Mouse (Mus musculus): Measurements from ENCODE around the gene Mrpl12. TPM values are rescaled to one million over a fixed set of nuclear protein-coding genes. Genes with fewer than 3 reads are reported as not detected.
A peak's percentile ranks its signal among the peaks of the same experiment; 100 is the strongest.

Gene Mrpl12
- polyA plus RNA-seq, 1 experiment from 2014 or later, result 142 TPM

DNA sequence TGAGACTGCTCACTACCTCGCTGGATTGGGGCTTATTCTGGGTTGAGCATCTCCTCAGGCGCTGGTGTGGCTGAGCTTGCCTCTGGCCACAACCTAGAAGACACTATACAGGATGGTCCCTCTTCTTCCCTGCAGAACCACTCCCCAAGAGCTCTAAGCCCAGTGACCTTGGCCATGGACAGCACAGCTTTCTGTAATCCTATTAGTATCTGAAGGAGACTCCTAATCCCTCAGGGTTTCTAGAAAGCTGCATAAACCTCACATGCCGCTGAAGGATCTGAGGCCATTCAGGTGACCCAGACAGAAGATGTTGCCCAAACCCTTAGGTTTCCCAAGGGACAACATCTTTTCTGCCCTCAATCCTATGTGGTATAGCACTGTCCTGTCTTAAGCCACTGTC, 32.2 kb upstream of the Mrpl12 start:
- H3K4me2 ChIP-seq (ENCODE audit: low read depth), result no peak overlapping the region
- H3K36me3 ChIP-seq (ENCODE audit: control insufficient read depth, insufficient read depth, low read length), result no peaks in the 10 kb centered on the region
- H3K27me3 ChIP-seq (ENCODE audit: control insufficient read depth, insufficient read depth, low read length), result no peaks in the 10 kb centered on the region
- DNase-seq (ENCODE audit: low spot score) (no peak), ATAC-seq (ENCODE audit: insufficient read depth, low FRiP score, low TSS enrichment) (no peak)
- 72% methylated on average over 3 of the region's 3 CpGs for WGBS
- no peak overlapping the region for H3K4me3 ChIP-seq (ENCODE audit: low read depth, low read length)
- H3K4me1 ChIP-seq (ENCODE audit: control insufficient read depth, insufficient read depth, low read length), result 0 out of 2 replicates have a peak, but pooled peaks cover 1% of the 10 kb centered on the region
- H3K9ac ChIP-seq (ENCODE audit: low read length), result no peak overlapping the region
- no peak overlapping the region for H3K27ac ChIP-seq (ENCODE audit: low read depth, low read length)
- H3K9me3 ChIP-seq (ENCODE audit: control insufficient read depth, low read length), result no peaks in the 10 kb centered on the region

DNA sequence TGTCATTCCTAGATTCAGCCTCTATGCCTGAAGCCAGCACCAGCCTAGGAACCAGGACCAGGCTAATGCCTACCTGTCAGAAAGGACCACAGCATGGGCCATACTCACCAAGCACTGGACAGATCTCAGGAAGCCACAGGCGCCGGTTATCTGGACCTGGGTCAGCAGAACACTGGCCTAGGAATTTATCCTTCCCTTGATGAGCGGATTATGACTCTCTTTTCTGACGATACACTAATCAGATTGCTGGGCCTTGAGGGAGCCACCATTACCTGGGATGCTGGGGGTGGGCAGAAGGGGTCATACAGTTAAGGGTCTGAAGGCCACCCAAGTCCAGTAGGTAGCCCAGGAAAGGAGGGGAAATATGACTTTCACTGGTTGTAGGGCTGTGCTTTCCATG, 31.1 kb upstream of the Mrpl12 start, which contains the start of gene Pde6g:
Gene Pde6g (minus strand): TSS at position 195 of the 400 bp plus-strand sequence.
- ATAC-seq (ENCODE audit: insufficient read depth, low FRiP score, low TSS enrichment) (no peak), DNase-seq (ENCODE audit: low spot score) (no peak)
- H3K4me2 ChIP-seq (ENCODE audit: low read depth), result no peak within 1 kb of the TSS
- 83% methylated on average over 4 of the region's 4 CpGs for WGBS
- H3K4me3 ChIP-seq (ENCODE audit: low read depth, low read length), result no peak within 1 kb of the TSS
- H3K9me3 ChIP-seq (ENCODE audit: control insufficient read depth, low read length), result no peaks in the 10 kb centered on the region
- H3K27ac ChIP-seq (ENCODE audit: low read depth, low read length), result no peak within 1 kb of the TSS
- H3K4me1 ChIP-seq (ENCODE audit: control insufficient read depth, insufficient read depth, low read length), result 0 out of 2 replicates have a peak, but pooled peaks cover 4% of the 10 kb centered on the region
- H3K9ac ChIP-seq (ENCODE audit: low read length), result no peak within 1 kb of the TSS
- no peaks in the 10 kb centered on the region for H3K36me3 ChIP-seq (ENCODE audit: control insufficient read depth, insufficient read depth, low read length)
- no peaks in the 10 kb centered on the region for H3K27me3 ChIP-seq (ENCODE audit: control insufficient read depth, insufficient read depth, low read length)

DNA sequence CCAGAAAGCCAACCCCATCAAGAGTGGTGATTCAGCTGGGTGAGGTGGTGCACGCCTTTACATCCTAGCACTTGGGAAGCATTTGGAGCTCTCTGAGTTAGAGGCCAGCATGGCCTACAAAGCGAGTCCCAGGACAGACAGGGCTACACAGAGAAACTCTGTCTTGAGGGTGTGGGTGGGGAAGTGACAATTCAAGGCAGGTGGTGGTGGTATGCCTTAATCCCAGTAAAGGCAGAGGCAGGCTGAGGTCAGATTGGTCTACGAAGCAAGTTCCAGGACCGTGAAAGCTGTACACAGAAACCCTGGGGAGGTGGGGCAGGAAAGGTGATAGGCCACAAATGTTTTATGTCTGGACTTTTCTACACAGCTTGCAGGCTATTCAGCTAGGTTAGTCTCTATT, 29.4 kb upstream of the Mrpl12 start:
- WGBS, result 91% methylated on average over 4 of the region's 4 CpGs
- DNase-seq (ENCODE audit: low spot score), result no peak
- Histone ChIP-seq H3K27me3 (ENCODE audit: control insufficient read depth, insufficient read depth, low read length) (no peaks in the 10 kb centered on the region), H3K27ac (ENCODE audit: low read depth, low read length) (no peak overlapping the region), H3K4me3 (ENCODE audit: low read depth, low read length) (no peak overlapping the region), H3K4me2 (ENCODE audit: low read depth) (no peak overlapping the region), H3K9me3 (ENCODE audit: control insufficient read depth, low read length) (no peaks in the 10 kb centered on the region), H3K36me3 (ENCODE audit: control insufficient read depth, insufficient read depth, low read length) (no peaks in the 10 kb centered on the region), H3K9ac (ENCODE audit: low read length) (no peak overlapping the region), H3K4me1 (ENCODE audit: control insufficient read depth, insufficient read depth, low read length) (peaks cover 7% of the 10 kb centered on the region; the same call in 1 of the 2 replicates)
- ATAC-seq (ENCODE audit: insufficient read depth, low FRiP score, low TSS enrichment), result no peak

DNA sequence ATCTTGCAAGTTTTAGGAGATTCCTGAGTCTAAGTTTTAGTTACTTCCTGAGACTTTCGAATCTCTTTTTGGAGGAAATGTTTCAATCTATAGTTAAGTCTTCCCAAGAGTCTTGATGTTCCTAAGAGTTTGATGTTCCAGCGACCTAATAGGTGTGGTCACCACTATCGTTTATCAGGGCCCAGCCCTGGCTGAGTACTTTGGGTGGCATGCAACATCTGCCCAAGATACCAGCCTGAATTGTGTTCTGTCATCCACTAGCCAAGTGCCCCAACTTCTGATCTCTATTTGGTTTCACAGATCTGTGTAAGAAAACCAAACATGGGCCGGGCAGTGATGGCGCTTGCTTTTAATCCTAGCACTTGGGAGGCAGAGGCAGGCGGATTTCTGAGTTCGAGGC, 29.0 kb upstream of the Mrpl12 start:
- no peak overlapping the region for H3K27ac ChIP-seq (ENCODE audit: low read depth, low read length)
- no peak overlapping the region for H3K4me3 ChIP-seq (ENCODE audit: low read depth, low read length)
- no peak overlapping the region for H3K9ac ChIP-seq (ENCODE audit: low read length)
- 96% methylated on average over 7 of the region's 7 CpGs for WGBS
- H3K4me2 ChIP-seq (ENCODE audit: low read depth), result no peak overlapping the region
- H3K27me3 ChIP-seq (ENCODE audit: control insufficient read depth, insufficient read depth, low read length), result no peaks in the 10 kb centered on the region
- ATAC-seq (ENCODE audit: insufficient read depth, low FRiP score, low TSS enrichment) (no peak), DNase-seq (ENCODE audit: low spot score) (no peak)
- H3K36me3 ChIP-seq (ENCODE audit: control insufficient read depth, insufficient read depth, low read length), result no peaks in the 10 kb centered on the region
- H3K4me1 ChIP-seq (ENCODE audit: control insufficient read depth, insufficient read depth, low read length), result peaks cover 7% of the 10 kb centered on the region; the same call in 1 of the 2 replicates
- no peaks in the 10 kb centered on the region for H3K9me3 ChIP-seq (ENCODE audit: control insufficient read depth, low read length)

DNA sequence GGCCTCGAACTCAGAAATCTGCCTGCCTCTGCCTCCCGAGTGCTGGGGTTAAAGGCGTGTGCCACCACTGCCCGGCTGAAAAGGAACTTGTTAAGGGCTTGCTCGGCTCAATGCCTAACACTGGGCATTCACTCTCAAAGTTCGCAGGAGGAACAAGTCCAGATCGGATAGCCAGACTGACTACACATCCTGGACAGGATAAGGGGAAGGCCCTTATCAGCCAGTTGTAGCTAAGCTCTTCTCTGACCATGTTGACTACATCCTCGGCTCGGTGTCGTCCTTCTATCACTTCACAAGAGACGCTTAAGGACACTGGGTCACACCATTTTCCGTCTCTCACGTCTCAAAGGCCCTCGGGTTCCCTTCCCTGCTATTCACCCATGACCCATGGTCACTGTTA, 27.0 kb upstream of the Mrpl12 start:
- H3K4me3 ChIP-seq (ENCODE audit: low read depth, low read length), result peak overlapping the region; percentile 76
- peak overlapping the region; percentile 54; the same call in 1 of the 2 replicates for H3K27ac ChIP-seq (ENCODE audit: low read depth, low read length)
- H3K9ac ChIP-seq (ENCODE audit: low read length), result peak overlapping the region; percentile 86
- no peaks in the 10 kb centered on the region for H3K27me3 ChIP-seq (ENCODE audit: control insufficient read depth, insufficient read depth, low read length)
- H3K36me3 ChIP-seq (ENCODE audit: control insufficient read depth, insufficient read depth, low read length), result peaks cover 10% of the 10 kb centered on the region; the same call in 1 of the 2 replicates
- DNase-seq (ENCODE audit: low spot score) (no peak), ATAC-seq (ENCODE audit: insufficient read depth, low FRiP score, low TSS enrichment) (0 out of 2 replicates have a peak, but pooled peaks have one; percentile 27)
- peak overlapping the region; percentile 96 for H3K4me2 ChIP-seq (ENCODE audit: low read depth)
- WGBS, result 33% methylated on average over 14 of the region's 14 CpGs
- H3K9me3 ChIP-seq (ENCODE audit: control insufficient read depth, low read length), result no peaks in the 10 kb centered on the region
- H3K4me1 ChIP-seq (ENCODE audit: control insufficient read depth, insufficient read depth, low read length), result peaks cover 7% of the 10 kb centered on the region; the same call in 1 of the 2 replicates

DNA sequence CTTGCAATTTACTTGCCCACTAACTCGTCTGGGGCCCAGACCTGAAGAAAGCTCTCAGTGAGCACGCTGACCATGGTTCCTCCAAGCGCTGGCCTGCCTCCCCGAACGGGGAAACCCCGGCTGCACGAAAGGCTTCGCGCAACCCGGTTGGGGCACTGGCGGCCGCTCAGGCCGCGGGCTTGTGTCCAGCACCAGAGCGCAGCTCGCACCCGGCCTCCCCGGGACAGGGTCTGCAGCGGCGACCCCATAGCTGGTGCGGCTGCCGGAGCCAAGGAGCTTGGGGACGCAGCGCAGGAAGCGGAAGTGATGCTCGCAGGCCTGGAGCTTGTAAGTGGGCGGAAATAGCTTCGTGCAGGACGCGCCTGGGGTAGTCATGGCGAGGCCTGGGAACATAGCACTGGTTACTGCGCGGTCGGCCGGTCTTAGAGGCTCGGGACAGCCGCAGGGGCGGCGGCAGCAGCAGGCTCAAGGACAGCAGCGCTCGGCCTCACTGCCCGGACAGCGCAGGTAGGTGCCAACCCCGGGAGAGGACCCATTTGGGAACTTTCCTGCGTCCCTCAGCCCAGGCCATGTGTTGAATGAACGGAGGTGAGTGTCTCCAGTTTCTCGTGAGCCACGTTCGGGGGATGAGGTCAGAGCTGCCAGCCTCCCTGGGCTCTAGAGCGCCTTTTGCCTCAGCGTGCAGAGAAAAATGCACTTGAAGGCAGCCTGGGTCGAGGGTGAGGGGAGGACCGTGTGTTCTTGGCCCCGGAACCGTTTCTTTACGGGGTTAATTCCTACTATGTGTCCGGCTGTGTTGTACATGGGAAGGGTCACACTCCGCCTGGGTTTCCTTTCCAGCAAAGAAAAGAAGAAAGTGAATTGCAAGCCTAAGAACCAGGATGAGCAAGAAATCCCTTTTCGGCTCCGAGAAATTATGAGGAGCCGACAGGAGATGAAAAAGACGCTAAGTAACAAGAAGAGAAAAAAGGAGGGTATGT, 26.4 kb upstream of the Mrpl12 start, which contains the start of the genes Oxld1 and Ccdc137:
Gene Oxld1 (minus strand): TSS at position 297 of the 980 bp plus-strand sequence.
Gene Ccdc137 (plus strand): TSS at position 344 of the 980 bp plus-strand sequence.
- Histone ChIP-seq H3K36me3 (ENCODE audit: control insufficient read depth, insufficient read depth, low read length) (peaks cover 13% of the 10 kb centered on the region; the same call in 1 of the 2 replicates), H3K27ac (ENCODE audit: low read depth, low read length) (peak within 1 kb of the TSS; percentile 54; the same call in 1 of the 2 replicates), H3K9ac (ENCODE audit: low read length) (peak within 1 kb of the TSS; percentile 86), H3K4me3 (ENCODE audit: low read depth, low read length) (peak within 1 kb of the TSS; percentile 76), H3K9me3 (ENCODE audit: control insufficient read depth, low read length) (no peaks in the 10 kb centered on the region), H3K4me2 (ENCODE audit: low read depth) (peak within 1 kb of the TSS; percentile 96), H3K4me1 (ENCODE audit: control insufficient read depth, insufficient read depth, low read length) (peaks cover 7% of the 10 kb centered on the region; the same call in 1 of the 2 replicates), H3K27me3 (ENCODE audit: control insufficient read depth, insufficient read depth, low read length) (no peaks in the 10 kb centered on the region)
- ATAC-seq (ENCODE audit: insufficient read depth, low FRiP score, low TSS enrichment), result peak; percentile 87
- WGBS, result 5% methylated on average over 62 of the region's 62 CpGs
- DNase-seq (ENCODE audit: low spot score), result peak; percentile 84

DNA sequence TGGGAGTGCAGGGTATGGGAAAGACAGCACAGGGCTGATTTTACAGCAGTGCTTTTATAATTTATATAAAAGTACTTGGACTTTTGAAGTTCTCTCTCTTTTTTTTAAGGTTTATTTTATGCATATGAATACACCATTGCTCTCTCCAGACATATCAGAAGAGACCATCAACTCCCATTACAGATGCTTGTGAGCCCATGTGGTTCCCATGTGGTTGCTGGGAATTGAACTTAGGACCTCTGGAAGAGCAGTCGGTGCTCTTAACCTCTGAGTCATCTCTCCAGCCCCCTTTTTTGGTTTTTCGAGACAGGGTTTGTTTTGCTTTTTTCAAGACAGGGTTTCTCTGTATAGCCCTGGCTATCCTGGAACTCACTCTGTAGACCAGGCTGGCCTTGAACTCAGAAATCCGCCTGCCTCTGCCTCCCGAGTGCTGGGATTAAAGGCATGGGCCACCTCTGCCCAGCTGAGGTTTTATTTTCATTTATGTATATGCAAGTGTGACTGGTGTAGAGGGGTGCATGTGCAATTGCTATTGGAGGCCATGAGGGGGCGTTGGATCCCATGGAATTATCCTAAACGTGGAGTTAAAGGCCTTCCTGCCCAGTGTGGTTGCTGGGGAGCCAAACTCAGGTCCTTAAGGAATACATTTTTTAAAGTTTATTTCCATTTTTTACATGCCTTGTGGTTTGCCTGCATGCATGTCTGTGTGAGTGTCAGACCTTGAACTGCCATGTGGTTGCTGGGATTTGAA, 25.4 kb upstream of the Mrpl12 start:
- Histone ChIP-seq H3K9me3 (ENCODE audit: control insufficient read depth, low read length) (no peaks in the 10 kb centered on the region), H3K27me3 (ENCODE audit: control insufficient read depth, insufficient read depth, low read length) (no peaks in the 10 kb centered on the region), H3K4me1 (ENCODE audit: control insufficient read depth, insufficient read depth, low read length) (peaks cover 7% of the 10 kb centered on the region; the same call in 1 of the 2 replicates), H3K27ac (ENCODE audit: low read depth, low read length) (no peak overlapping the region), H3K4me2 (ENCODE audit: low read depth) (peak overlapping the region; percentile 96), H3K4me3 (ENCODE audit: low read depth, low read length) (peak overlapping the region; percentile 76), H3K9ac (ENCODE audit: low read length) (peak overlapping the region; percentile 86; the same call in 1 of the 2 replicates), H3K36me3 (ENCODE audit: control insufficient read depth, insufficient read depth, low read length) (peaks cover 13% of the 10 kb centered on the region; the same call in 1 of the 2 replicates)
- ATAC-seq (ENCODE audit: insufficient read depth, low FRiP score, low TSS enrichment) (no peak), DNase-seq (ENCODE audit: low spot score) (no peak)
- 69% methylated on average over 6 of the region's 6 CpGs for WGBS

DNA sequence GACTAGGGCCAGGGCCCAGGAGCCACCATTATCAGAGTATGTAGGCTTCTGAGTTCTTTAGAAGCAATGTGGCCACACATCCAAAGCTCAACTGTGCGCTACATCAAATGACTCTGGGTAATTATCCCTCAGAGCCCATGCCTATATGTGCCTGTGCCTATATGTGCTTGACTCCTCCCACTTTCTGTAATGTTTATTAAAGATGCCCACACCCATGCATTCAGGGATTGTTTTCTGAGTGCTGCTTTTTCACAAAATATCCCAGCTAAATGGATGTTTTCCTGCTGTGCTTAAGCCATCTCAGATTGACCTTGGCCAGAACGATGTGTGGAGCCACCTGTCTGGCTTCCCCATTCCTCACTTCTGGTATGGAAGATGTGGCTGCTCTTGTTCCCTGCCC, 20.9 kb upstream of the Mrpl12 start:
- Histone ChIP-seq H3K36me3 (ENCODE audit: control insufficient read depth, insufficient read depth, low read length) (peaks cover 13% of the 10 kb centered on the region), H3K4me3 (ENCODE audit: low read depth, low read length) (no peak overlapping the region), H3K4me1 (ENCODE audit: control insufficient read depth, insufficient read depth, low read length) (peaks cover 15% of the 10 kb centered on the region), H3K9ac (ENCODE audit: low read length) (no peak overlapping the region), H3K9me3 (ENCODE audit: control insufficient read depth, low read length) (no peaks in the 10 kb centered on the region), H3K27ac (ENCODE audit: low read depth, low read length) (no peak overlapping the region), H3K4me2 (ENCODE audit: low read depth) (no peak overlapping the region), H3K27me3 (ENCODE audit: control insufficient read depth, insufficient read depth, low read length) (no peaks in the 10 kb centered on the region)
- ATAC-seq (ENCODE audit: insufficient read depth, low FRiP score, low TSS enrichment) (no peak), DNase-seq (ENCODE audit: low spot score) (no peak)
- 97% methylated on average over 2 of the region's 2 CpGs for WGBS

All from neural tube, embryonic 11.5 days (tissue).